Mouse (Mus musculus): ENCODE results near the gene Pex5l.

Pex5l gene

DNA sequence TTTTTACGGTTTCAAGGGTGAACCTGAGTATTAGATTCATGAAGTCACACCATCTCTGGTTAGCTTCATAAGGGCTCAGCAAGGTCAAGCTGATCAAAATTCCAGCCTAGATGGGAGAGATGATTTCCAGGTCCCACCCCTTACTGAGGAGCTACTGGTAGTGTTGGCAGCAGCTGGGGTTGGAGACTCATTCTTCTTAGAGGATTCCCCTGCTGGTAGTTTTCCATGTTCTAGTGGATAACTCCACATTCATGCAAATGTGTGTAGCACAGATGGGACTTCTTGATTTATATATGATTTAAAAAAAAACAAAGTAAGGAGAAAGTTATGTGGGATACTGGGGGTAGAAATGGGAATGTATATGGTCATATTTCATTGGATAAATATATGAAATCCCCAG is 172.8 kb downstream of the Pex5l start:
- in situ Hi-C loops (cut with MboI; ENCODE audit: low pct_unique_long_range_greater_than_20kb in 1 of 2, low sequenced_read_pairs in 2 of 2, unreplicated experiment in 1 of 2), result loop anchor here in 1 of 2 experiments (25.0 kb wide), 1 partner anchor 817 kb away; the partner anchor contains the start of gene Ttc14

DNA sequence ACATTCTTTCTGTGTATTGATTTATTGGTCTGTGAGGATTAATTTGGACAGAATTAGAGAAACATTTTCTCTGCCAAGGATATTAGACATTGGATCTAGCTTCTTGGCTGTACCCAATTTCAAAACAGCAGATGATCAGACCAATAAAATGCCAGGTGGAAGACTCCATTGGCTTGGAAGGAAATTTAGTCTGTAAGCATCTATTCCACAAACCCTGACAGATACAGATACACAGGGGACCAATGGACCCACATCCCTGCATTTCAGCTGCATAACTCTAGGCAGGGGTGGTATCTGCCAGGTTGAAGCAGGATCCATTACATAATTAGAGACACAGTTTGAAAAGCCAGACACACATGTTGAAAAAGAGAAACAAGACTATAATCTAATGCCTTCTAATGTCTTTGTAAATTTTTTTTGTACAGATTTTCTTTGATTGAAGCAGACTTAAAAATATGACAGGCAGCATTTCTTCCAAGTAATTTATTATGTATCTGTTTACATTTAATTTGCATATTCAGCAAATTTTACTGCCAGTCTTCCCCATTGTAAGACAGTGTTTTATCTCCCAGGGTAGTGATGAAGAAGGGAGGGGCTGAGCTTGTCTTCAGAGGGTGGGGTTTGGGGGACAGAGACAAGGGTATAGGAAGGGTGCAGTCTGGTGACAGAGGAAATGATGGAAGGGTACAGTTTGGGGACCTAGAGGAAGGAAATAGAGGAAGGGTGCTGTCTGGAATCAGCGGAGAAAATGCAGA is 174.2 kb downstream of the Pex5l start:
- in situ Hi-C loops (cut with MboI; ENCODE audit: low pct_unique_long_range_greater_than_20kb in 1 of 2, low sequenced_read_pairs in 2 of 2, unreplicated experiment in 1 of 2), result loop anchor here in 1 of 2 experiments (25.0 kb wide), 1 partner anchor 818 kb away; the partner anchor contains the start of gene Ttc14

DNA sequence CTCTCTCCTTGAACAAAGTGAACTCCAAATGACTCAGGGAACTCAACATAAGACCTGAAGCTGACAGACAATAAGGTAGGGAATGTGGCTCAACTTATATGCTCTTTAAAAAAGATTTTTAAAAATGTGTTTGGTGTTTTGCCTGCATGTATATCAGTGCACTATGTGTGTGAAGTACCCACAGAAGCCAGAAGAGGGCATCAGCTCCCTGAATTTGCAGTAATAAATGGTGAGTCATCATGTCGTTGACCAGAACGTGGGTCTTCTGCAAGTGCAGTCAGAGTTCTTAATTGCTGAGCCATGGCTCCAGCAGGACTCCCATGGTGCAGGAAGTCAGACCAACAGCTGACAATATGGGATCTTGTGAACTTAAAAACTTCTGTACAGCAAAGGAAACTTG is 177.5 kb downstream of the Pex5l start:
- in situ Hi-C loops (cut with MboI; ENCODE audit: low pct_unique_long_range_greater_than_20kb in 1 of 2, low sequenced_read_pairs in 2 of 2, unreplicated experiment in 1 of 2), result loop anchor here in 1 of 2 experiments (25.0 kb wide), 1 partner anchor 822 kb away; the partner anchor contains the start of gene Ttc14

DNA sequence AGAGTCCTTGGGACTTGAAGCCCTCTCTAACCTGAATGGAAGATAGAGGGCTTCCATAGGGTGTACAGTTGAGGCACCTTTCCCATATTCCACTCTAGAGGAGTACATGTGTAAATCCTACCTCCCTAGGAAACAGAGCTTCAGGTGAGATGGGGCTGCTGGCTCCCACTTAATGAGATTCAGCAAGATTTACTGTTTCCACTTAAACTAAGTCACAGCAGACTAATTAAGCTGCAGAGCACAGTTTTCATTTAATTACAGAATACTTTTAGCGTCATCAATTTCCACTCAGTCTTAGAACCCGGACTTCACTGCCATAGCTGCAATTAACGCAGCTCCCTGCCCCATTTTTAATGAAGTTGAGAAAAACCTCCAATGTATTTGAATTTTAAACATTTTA is 181.6 kb downstream of the Pex5l start:
- in situ Hi-C loops (cut with MboI; ENCODE audit: low pct_unique_long_range_greater_than_20kb in 1 of 2, low sequenced_read_pairs in 2 of 2, unreplicated experiment in 1 of 2), result loop anchor here in 1 of 2 experiments (25.0 kb wide), 1 partner anchor 826 kb away; the partner anchor contains the start of gene Ttc14

DNA sequence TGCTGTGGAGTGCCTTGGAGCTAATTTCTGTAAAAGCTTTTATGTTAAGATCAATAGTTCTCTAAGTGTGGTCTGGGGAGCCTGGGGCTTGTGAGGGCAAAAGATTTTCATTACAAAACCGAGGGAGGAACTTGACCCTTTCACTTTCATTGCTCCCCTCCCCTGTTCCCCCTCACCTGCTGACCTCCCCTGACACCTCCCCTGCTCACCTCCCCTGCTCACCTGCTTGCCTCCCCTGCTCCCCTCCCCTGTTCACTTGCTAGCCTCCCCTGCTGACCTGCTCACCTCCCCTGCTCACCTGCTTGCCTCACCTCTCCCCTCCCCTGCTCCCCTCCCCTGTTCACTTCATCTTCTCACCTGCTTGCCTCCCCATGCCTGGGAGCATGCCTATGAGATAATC is 191.7 kb downstream of the Pex5l start:
- in situ Hi-C loops (cut with MboI; ENCODE audit: low pct_unique_long_range_greater_than_20kb in 1 of 2, low sequenced_read_pairs in 2 of 2, unreplicated experiment in 1 of 2), result loop anchor here in 1 of 2 experiments (25.0 kb wide), 1 partner anchor 836 kb away; the partner anchor contains the start of gene Ttc14

DNA sequence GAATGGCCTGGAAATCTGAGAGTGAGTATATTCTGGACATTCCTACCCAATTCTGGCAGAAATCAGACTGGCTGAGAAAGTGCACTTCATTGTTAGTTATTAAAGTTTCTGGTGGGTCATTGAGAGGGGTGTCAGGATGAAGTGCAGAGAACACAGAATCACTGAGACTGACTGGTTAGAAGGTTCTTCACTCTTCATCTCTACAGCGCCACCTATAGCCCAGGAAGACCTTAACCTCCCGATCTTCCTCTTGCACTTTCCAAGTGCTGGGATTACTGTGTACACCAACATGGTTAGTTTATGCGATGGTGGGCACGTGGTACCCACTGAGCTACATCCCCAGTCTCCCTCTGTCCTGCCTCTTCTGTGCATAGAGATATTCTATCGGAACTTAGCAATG is 195.6 kb downstream of the Pex5l start:
- in situ Hi-C loops (cut with MboI; ENCODE audit: low pct_unique_long_range_greater_than_20kb in 1 of 2, low sequenced_read_pairs in 2 of 2, unreplicated experiment in 1 of 2), result no loop called here

DNA sequence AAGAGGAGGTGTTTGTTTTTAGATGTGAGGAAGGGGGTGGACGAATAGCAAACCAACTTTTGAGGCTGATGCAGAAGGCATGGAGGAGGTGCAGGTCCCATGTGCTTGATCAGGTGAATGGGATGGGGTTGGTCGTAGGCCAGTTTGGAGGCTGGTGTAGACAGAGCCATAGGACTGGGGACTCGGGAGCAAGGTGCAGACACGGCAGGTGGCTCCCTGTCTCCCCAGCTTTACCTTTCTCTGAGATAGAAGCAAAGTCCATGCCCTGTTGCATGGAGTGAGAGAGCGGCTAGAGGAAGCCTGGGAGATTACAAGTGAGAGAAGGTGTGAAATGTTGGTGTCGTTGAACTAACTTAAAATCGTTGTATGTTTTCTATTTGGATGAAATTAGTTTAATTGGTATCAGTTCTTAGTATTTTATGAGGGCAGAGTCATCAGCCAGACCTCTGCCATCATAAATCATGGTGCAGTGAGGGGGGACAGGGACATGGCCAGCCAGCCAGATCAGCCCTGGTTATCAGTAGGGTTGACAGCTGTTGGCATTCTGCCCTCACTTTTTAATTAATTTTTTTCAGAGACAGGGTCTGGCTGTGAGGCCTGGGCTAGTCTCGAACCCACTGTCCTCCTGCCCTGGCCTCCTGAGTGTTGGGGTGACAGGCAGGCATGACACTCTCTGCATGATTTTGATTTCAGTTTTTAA is 203.1 kb downstream of the Pex5l start:
- in situ Hi-C loops (cut with MboI; ENCODE audit: low pct_unique_long_range_greater_than_20kb in 1 of 2, low sequenced_read_pairs in 2 of 2, unreplicated experiment in 1 of 2), result no loop called here

DNA sequence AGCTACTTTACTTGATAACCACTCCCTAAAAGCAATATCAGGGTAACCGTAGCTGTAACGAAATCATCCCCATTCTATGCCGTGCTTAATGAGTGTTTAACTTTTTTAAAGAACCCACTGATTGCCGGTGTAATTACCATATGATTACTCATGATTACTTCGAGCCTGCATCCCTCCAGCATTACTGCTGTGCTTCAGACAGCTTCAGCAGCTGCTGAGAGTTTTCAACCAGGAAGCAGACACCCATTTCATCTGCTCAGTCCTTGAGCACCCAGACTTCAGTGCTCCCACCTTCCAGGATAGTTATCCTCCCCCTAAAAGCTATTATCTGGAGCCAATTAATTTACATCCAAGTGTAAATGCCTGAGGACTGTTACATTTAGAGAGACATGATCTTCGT is 218.9 kb downstream of the Pex5l start:
- in situ Hi-C loops (cut with MboI; ENCODE audit: low pct_unique_long_range_greater_than_20kb in 1 of 2, low sequenced_read_pairs in 2 of 2, unreplicated experiment in 1 of 2), result no loop called here

DNA sequence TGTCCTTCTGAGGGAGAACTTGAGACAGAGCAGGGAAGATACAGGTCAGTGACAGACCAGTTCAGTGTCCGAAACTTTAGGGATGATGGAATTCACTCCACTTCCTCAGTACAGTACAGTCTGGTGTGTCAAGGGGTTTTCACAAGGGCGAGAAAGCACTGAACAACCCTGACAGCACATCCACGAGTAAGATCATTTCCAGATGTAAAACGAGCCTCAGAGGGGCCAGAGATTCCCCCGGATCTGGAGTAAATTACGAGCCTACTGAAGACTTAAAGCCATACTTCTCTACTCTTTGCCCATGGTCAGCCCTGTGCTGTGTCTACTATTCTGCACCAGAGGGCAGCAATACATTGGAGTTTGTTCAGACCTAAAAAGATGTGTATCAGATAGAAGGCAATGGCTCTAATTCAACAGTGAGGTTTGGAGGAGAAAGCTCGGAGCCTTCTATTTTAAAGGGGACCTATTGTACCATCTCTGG is 232.9 kb downstream of the Pex5l start:
- in situ Hi-C loops (cut with MboI; ENCODE audit: low pct_unique_long_range_greater_than_20kb in 1 of 2, low sequenced_read_pairs in 2 of 2, unreplicated experiment in 1 of 2), result no loop called here

DNA sequence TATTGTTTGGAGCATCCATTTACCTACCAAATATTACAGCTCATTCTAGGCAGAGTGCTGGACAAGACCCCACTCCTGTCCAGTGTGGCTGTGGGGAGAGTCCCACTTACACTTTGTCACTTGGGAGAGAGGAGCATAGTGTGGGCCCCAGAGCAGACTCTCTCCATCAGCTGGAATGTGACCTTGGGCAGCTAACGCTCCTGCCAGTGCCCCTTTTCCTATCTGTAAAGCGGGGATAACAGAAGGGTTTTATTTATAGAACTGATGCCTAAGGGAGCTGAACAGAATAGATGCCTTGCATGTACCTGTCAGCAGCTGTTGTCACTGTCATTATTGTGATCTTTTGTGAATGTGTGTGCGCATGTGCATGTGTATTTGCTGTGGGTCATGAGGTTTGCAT is 234.6 kb downstream of the Pex5l start:
- in situ Hi-C loops (cut with MboI; ENCODE audit: low pct_unique_long_range_greater_than_20kb in 1 of 2, low sequenced_read_pairs in 2 of 2, unreplicated experiment in 1 of 2), result no loop called here

DNA sequence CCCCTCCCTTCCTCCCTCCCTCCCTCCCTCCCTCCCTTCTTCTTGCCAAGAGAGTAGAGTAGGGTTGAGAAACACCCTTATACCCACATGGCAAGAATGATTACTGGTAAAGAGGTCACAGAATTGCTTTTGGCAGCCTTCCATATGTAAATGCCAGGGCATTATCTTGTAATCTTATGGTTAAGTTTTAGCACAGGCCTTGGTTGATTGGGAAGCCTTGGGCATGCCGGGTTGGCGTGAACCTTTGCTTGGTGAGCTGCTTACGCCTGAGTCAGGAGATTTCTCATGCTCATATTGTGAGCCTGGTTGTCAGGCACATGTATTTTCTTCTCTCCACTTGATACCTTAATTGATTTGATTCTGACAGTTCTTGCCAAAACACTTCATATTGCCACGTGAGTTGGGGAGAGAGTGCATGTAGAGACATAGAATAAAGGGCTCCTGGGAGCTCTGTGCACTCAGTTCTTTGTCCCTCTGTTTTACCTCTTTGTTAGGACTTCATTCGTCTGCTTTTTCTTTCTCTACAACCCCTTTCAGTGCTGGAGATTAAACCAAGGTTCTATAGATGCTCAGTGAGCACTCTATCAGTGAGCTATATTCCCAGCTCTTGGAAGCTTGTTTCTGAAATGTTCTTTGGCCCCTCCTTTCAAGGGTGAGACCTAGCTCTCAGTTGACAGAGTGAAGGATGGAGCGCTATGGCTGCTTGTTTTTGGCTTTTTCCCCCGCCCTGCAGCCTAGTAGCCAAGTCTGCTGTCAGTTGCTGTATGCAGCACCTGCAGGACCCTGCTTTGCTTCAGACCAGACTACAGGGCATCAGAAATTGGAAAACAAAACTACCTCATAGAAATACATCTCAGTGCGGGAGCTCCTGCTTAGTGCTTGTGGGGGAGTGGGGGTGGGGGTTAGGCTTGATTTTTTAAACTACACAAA is 236.9 kb downstream of the Pex5l start:
- in situ Hi-C loops (cut with MboI; ENCODE audit: low pct_unique_long_range_greater_than_20kb in 1 of 2, low sequenced_read_pairs in 2 of 2, unreplicated experiment in 1 of 2), result no loop called here

DNA sequence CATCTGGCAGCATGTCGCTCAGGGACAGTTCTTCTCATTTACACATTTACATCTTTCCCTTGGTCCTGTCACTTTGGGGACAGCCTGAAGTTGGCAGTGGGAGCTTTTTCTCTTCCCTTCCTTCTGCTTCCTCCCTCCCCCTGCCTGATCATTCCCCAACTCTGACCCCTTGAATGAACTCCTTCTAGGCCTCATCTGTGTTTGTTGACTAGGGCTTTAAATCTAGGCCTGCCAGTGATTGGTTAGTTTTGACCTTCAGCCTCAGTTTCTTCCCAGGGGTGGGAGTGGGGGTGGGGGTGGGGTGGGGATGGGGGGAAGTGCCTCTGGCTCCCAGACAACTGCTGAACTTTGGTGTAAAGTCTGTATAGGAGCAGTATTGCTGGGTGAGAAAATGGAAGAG is 238.4 kb downstream of the Pex5l start:
- in situ Hi-C loops (cut with MboI; ENCODE audit: low pct_unique_long_range_greater_than_20kb in 1 of 2, low sequenced_read_pairs in 2 of 2, unreplicated experiment in 1 of 2), result no loop called here

DNA sequence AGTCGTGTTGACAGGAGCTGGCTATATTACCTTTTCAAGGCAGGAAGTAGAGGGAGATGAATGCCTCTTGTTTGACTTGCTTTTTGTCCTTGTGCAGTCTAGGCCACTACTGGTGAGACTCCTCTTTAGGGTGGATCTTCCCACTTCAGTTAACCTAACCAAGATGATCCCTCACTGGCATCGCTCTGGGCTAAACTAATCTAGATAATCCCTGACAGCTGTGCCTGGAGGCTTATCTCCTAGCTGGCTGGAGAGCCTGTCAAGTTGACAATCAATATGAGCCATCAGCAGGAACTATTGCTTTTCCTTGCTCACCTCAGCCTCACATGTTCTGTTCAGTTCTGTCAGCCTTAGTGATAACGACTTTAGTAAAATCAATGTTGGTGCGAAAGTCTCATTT is 239.6 kb downstream of the Pex5l start:
- in situ Hi-C loops (cut with MboI; ENCODE audit: low pct_unique_long_range_greater_than_20kb in 1 of 2, low sequenced_read_pairs in 2 of 2, unreplicated experiment in 1 of 2), result no loop called here

Data from mouse embryonic stem cell (cell line).